Mouse (Mus musculus) neural tube, embryonic 13.5 days (tissue): ENCODE results near the gene Galc. TPM values are rescaled to one million over a fixed set of nuclear protein-coding genes. Genes with fewer than 3 reads are reported as not detected.

Experiments
- ATAC-seq: fragments of 200-750 bp; cut with Nextera tagmentation; 2 replicates; pipeline ENCODE4 v1.8.0; 2017; ENCODE audit warnings: low read depth, mild to moderate bottlenecking, moderate TSS enrichment, moderate library complexity
- H3K27ac ChIP-seq: fragments of 300-500 bp; sonication (generic); replicated peaks from 2 replicates; pipeline ENCODE4 v1.5.1; 2015; ENCODE audit warnings: moderate library complexity, mild to moderate bottlenecking, inconsistent platforms
- H3K27me3 ChIP-seq: fragments of 300-500 bp; sonication (generic); 2 replicates; pipeline ENCODE4 v1.6.1; 2015; ENCODE audit warnings: mild to moderate bottlenecking, inconsistent platforms
- H3K36me3 ChIP-seq: fragments of 300-500 bp; sonication (generic); 2 replicates; pipeline ENCODE4 v1.6.1; 2015; ENCODE audit warnings: mild to moderate bottlenecking, inconsistent platforms
- H3K4me1 ChIP-seq: fragments of 300-500 bp; sonication (generic); replicated peaks from 2 replicates; pipeline ENCODE4 v1.6.1; 2015; ENCODE audit warnings: inconsistent platforms
- H3K4me2 ChIP-seq: fragments of 300-500 bp; sonication (generic); 2 replicates; pipeline ENCODE4 v1.6.1; 2015; ENCODE audit warnings: inconsistent platforms, mild to moderate bottlenecking, moderate library complexity
- H3K4me3 ChIP-seq: fragments of 300-500 bp; sonication (generic); 2 replicates; pipeline ENCODE4 v1.5.1; 2015; ENCODE audit warnings: mild to moderate bottlenecking, inconsistent platforms
- H3K9ac ChIP-seq: fragments of 300-500 bp; sonication (generic); 2 replicates; pipeline ENCODE4 v1.6.1; 2015; ENCODE audit warnings: moderate library complexity, mild to moderate bottlenecking, inconsistent platforms
- H3K9me3 ChIP-seq: fragments of 300-500 bp; sonication (generic); 2 replicates; pipeline ENCODE4 v1.6.1; 2016; ENCODE audit warnings: inconsistent platforms
- WGBS: fragments of 180-500 bp; shearing (Covaris S2); methylation state at CpG from one replicate; pipeline ENCODE4 v1.1.7; 2015; 5-methylcytosine and 5-hydroxymethylcytosine counted together
- polyA plus RNA-seq: library from polyadenylated mRNA; unstranded; fragments of >200 nt; fragmentation: Nextera tagmentation; extraction: Ambion mirVana; gene quantifications from 2 replicates; pipeline ENCODE4 v1.2.1, GENCODE M21; 2015

Galc gene
- polyA plus RNA-seq, 1 experiment from 2014 or later: 10.9 TPM

DNA sequence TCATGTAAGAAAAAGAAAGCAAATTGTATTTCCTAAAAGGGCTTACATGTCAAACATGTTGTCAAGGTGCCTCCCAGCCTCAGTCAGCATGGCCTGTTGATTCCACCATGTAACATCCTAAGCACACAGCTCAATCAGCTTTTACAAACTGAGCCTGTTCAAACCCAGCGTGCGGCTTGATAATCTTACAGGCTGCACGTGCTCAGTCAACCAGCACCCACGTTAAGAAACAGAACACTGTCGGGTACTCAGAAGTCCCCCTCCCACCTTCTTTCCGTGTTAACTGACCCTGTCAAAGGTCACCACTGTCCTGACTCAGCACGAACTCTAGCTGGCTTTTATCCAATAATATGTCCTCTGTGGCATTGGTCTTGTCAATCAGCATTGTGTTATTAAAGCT, 13.2 kb upstream of the Galc start:
- 73% methylated on average over 7 of the region's 7 CpGs for WGBS

DNA sequence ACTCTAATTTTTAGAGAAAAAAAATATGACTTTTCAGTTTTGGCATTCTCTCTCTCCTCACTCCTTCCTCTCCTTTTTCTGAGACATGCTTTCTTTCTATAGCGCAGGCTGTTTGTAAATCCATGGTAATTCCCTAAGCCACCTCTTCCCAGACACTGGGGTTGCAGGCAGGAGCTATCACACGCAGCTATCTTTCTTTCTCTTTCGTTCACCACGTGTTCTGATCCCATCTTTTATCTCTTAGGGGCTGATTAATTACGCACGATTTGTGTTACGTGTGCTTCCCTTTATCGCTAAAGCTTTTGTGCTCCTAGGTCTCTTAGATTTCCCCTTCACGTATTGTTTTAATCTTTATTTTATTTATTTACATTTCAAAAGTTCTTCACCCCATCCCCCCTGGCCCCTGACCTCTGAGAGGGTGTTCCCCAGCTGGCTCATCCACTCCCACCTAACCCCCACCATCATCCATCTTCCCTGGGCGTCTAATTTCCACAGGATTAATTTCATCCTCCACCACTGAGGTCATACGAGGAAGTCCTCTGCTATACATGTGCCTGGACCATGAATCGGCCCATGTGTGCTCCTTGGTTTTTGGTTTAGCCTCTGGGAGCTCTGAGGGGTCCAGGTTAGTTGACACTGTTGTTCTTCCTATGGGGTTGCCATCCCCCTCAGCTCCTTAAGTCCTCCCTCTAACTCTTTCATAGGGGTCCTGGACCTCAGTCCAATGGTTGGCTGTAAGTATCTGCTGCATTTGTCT, 11.7 kb upstream of the Galc start:
- Histone ChIP-seq H3K9ac (no peak overlapping the region), H3K27me3 (no peaks in the 10 kb centered on the region), H3K27ac (no peak overlapping the region), H3K9me3 (no peaks in the 10 kb centered on the region), H3K36me3 (no peaks in the 10 kb centered on the region), H3K4me1 (no peaks in the 10 kb centered on the region; the same call in none of the 2 replicates), H3K4me2 (no peak overlapping the region), H3K4me3 (no peak overlapping the region)
- no peak for ATAC-seq
- 51% methylated on average over 12 of the region's 12 CpGs for WGBS

More for the DNA sequence above, 13.2 kb upstream of the Galc start:
- Histone ChIP-seq H3K4me1 (no peaks in the 10 kb centered on the region; the same call in none of the 2 replicates), H3K4me2 (no peak overlapping the region), H3K36me3 (no peaks in the 10 kb centered on the region), H3K9me3 (no peaks in the 10 kb centered on the region), H3K27ac (no peak overlapping the region), H3K27me3 (no peaks in the 10 kb centered on the region), H3K9ac (no peak overlapping the region), H3K4me3 (no peak overlapping the region)
- no peak for ATAC-seq

DNA sequence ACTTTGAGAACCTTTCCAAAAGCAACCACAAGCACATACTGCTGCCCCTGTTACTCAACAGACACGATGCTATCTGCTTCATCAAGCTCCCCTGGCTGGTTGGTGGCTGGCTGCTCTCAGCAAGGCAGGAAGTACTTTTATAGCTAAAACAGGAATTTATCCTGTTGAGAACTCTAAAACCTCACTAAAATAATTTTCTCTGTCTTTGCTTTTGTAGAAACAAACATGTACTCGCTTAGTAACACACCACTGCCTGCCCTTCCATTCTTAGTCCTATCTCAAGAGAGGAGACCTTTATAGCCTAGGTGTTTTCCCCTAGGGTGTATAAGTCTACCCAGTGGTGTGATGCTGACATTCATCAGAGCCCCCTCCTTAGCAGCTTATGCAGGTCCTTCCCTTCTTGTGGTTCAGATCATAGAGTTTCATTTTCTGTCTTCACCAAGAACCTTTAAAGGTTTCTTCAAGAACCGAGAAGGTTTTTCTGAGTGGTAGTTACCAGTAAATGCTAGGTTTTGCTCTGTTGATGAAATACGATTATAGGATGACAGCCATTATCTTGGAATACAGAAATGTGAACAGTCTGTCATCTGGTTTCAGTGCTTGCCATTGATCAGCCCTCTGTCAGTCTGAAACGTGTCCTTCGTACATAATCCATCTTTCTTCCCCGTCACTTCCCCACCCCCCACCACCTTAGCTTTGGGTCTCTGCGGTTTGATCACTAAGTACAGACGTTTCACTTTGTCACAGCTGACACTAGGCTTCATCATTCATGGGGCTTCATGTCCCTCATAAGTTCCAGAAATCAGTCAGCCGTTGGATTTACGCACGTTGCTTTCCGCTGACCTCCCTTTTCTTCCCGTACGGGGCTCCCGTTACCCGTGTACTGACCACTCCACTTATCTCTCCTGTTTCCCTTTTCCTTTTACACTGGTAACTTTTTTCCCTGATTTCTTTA, 10.8 kb upstream of the Galc start:
- no peak overlapping the region for H3K9ac ChIP-seq
- H3K36me3 ChIP-seq: no peaks in the 10 kb centered on the region
- H3K4me1 ChIP-seq: no peaks in the 10 kb centered on the region; the same call in none of the 2 replicates
- WGBS: 69% methylated on average over 17 of the region's 17 CpGs
- no peak overlapping the region for H3K4me3 ChIP-seq
- no peak overlapping the region; the same call in 1 of the 2 replicates for H3K4me2 ChIP-seq
- H3K27me3 ChIP-seq: no peaks in the 10 kb centered on the region
- no peak overlapping the region for H3K27ac ChIP-seq
- H3K9me3 ChIP-seq: no peaks in the 10 kb centered on the region
- ATAC-seq: no peak

DNA sequence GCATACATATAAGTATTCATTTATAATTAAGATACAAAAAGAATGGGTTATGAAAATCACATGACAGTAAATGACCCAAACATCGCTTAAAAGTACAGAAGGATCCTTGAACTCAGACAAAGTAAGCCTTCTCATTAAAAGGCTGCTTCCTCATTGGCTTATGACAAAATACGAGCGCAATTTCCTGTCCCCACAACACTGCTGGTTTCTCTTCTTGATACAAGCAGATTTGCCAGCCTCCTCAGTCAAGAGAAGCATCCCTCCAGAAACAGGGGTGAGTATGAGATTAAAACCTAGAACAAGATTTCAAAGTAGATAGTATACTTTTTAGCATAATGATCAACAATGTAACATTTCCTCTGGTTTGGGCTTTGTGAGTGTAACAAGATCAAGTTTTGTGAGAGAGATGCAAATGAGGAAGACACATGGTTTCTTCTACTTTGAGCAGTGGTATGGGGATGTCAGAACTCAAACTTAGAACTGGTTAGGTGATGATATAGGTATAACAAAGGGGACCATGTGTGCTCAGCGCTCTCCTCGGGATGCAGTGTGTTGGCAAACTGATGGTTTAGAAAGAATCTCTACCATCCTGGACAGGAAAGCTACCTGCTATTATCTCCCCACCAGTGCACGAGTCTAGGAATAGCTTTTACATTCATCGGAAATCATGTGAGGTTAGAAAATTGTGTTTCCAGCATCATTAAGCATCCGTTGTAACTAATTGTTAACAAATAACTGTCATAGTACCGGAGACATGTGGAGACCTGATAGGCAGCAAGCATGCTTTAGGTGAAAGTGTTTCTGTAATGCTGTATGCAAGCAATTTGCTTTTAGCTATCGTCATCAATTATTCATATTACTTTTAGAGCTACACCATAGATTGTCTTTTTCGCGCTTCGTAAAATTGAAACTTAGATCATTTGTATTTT, 9.4 kb upstream of the Galc start, which contains the start of gene Gpr65:
Gene Gpr65, plus strand, starts transcription at position 195 of the 929 bp plus-strand sequence.
- H3K9me3 ChIP-seq: no peaks in the 10 kb centered on the region
- H3K27ac ChIP-seq: no peak within 1 kb of the TSS
- H3K27me3 ChIP-seq: no peaks in the 10 kb centered on the region
- no peaks in the 10 kb centered on the region for H3K36me3 ChIP-seq
- H3K4me3 ChIP-seq: no peak within 1 kb of the TSS
- 85% methylated on average over 13 of the region's 13 CpGs for WGBS
- no peaks in the 10 kb centered on the region; the same call in none of the 2 replicates for H3K4me1 ChIP-seq
- H3K9ac ChIP-seq: no peak within 1 kb of the TSS
- no peak for ATAC-seq
- H3K4me2 ChIP-seq: no peak within 1 kb of the TSS

DNA sequence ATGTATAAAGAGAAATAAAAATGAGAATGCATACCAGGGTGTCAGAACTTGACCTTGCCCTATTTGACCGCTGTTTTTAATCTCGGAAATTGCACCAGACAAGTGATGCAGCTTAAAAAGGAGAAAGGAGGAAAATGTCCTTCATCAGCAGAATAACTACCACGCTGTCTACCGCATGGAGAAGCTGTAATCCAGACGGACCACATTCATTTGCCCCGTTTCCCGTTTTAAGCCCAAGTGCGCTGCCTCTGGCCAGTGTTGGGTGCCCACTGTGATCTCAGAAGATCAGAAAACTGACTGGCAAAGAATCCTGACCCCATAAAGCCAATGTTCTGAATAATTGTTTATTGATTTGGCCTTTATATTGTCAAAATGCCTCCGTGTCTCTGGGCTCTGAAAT, 6.4 kb upstream of the Galc start:
- ATAC-seq: no peak
- Histone ChIP-seq H3K36me3 (no peaks in the 10 kb centered on the region), H3K9ac (no peak overlapping the region), H3K27me3 (no peaks in the 10 kb centered on the region), H3K4me2 (no peak overlapping the region), H3K4me3 (no peak overlapping the region), H3K9me3 (no peaks in the 10 kb centered on the region), H3K27ac (no peak overlapping the region), H3K4me1 (no peaks in the 10 kb centered on the region; the same call in none of the 2 replicates)
- 84% methylated on average over 9 of the region's 9 CpGs for WGBS

DNA sequence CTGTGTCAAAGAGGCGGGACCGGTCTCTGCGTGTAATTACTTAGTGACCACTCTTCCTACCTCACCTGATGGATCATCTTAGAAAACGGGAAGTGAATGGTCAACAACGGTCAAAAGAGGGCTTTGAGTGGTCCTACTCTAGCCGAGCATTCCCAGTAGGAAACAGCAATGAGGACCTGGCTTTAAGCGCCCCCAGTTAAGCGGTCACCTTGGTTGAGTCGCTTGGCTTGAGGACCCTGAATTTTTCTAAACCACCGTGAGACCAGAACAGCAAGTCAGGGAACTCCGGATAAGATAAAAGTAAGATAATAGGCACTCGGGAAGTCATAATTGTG, 226 bp upstream of the Galc start:
- Histone ChIP-seq H3K9ac (peak overlapping the region; percentile 91), H3K36me3 (no peaks in the 10 kb centered on the region), H3K9me3 (no peaks in the 10 kb centered on the region), H3K4me3 (peak overlapping the region; percentile 71), H3K27ac (peak overlapping the region; percentile 98; the same call in 1 of the 2 replicates), H3K4me2 (peak overlapping the region; percentile 57), H3K4me1 (peaks cover 9% of the 10 kb centered on the region; the same call in 1 of the 2 replicates), H3K27me3 (no peaks in the 10 kb centered on the region)
- peak; percentile 65; the same call in 1 of the 2 replicates for ATAC-seq
- WGBS: 6% methylated on average over 12 of the region's 12 CpGs

DNA sequence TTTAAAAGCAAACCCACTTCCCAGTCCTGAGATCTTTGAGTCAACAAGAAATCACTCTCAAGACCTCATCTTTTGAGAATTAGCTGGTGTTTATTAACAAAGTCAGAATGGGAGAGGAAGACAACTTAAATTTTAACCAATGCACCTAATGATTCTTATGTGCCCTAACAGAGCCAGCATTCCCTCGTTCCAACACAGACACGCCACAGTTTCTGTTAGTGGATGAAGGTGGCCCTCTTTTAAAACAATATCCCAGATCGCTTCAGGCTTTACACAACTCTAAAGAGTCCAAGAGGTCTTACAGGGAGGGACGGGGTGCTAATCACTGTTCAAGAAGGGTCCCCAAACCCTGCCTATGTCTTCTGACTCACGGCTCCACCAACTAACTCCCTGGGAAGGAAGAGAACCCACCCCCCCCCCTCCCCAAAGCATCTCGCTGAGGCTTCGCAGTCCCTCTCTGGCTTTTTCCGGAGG, 851 bp downstream of the Galc start:
- Histone ChIP-seq H3K36me3 (0 out of 2 replicates have a peak, but pooled peaks cover 4% of the 10 kb centered on the region), H3K27me3 (no peaks in the 10 kb centered on the region), H3K9me3 (no peaks in the 10 kb centered on the region), H3K27ac (peak overlapping the region; percentile 98), H3K4me3 (peak overlapping the region; percentile 71), H3K4me1 (peaks cover 9% of the 10 kb centered on the region; the same call in 1 of the 2 replicates), H3K9ac (peak overlapping the region; percentile 91), H3K4me2 (peak overlapping the region; percentile 57)
- no peak for ATAC-seq
- 0% methylated on average over 8 of the region's 8 CpGs for WGBS

DNA sequence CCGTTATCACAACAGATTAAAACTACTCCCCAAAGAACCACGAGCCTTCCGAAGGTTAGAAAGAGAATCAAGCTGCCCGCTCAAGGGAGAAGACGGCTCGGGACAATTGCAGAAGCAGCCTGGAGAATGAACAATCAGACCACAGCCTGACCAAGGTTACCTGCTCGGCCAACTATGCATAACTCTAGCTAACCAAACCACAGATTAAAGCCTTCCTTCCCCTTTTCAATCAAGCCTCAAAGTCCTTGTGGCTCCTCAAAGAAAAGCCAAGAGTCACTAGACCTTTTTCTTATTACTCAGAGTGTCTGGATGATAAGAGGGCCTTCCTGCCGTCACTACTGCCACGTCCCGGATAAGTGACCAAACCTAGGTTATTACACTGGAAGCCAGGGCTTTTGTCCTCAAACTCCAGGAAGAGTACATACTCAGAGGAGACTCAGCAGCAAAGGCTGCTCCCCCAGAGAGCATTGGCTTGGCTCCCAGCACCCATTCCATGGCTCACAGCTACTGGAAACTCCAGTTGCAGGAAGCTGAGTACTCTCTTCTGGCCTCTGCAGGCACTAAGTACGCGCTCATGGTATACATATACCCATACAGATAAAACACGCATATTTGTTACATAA, 3.8 kb downstream of the Galc start:
- WGBS: 90% methylated on average over 13 of the region's 13 CpGs
- H3K9ac ChIP-seq: no peak overlapping the region

DNA sequence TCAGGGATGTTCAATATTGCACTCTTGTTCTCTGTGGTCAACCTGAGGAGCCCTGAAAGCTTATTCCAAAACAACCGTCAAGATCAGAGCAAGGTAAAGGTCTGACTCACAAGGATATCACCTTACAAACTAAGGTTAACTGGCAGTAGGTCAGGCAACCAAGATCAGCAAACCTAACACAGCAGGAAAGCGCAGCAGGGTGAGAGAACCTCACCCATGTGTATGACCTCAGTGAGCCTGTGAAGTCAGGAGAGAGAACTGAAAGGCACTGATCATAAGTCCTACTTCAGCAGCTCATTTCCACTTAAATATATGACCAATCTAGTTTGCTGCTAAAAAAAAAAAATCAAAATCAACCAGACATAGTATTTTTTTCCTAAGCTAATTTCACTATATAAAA, 6.8 kb downstream of the Galc start:
- WGBS: 90% methylated on average over 2 of the region's 2 CpGs
- no peak overlapping the region for H3K27ac ChIP-seq
- H3K36me3 ChIP-seq: peaks cover 13% of the 10 kb centered on the region
- H3K27me3 ChIP-seq: no peaks in the 10 kb centered on the region
- H3K4me1 ChIP-seq: peaks cover 3% of the 10 kb centered on the region; the same call in 1 of the 2 replicates
- H3K9ac ChIP-seq: no peak overlapping the region
- no peaks in the 10 kb centered on the region for H3K9me3 ChIP-seq
- no peak overlapping the region for H3K4me3 ChIP-seq
- H3K4me2 ChIP-seq: no peak overlapping the region
- no peak for ATAC-seq

More for the DNA sequence above, 3.8 kb downstream of the Galc start:
- ATAC-seq: no peak
- Histone ChIP-seq H3K9me3 (no peaks in the 10 kb centered on the region), H3K4me3 (no peak overlapping the region), H3K4me1 (peaks cover 9% of the 10 kb centered on the region; the same call in 1 of the 2 replicates), H3K27me3 (no peaks in the 10 kb centered on the region), H3K27ac (no peak overlapping the region), H3K4me2 (no peak overlapping the region), H3K36me3 (0 out of 2 replicates have a peak, but pooled peaks cover 7% of the 10 kb centered on the region)

DNA sequence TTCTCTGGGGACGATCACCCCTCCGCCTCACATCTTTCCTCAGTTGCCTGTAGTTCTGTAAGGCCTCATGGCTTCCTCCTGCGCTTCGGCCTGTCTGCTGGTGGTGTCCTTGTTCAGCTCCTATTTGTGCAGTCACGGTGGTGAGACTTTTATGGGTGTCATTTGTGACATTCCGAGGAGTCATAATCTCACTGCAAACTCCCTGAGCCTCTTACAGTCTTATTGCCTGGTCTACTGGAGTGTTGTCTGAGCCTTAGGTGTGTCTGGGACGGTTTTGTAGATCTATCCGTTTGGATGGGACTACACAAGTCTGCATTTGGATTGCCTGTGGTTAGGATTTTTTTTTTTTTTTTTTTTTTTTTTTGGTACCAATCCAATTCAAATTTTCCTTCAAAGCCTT, 8.9 kb downstream of the Galc start:
- H3K9ac ChIP-seq: no peak overlapping the region
- WGBS: 59% methylated on average over 8 of the region's 8 CpGs
- no peaks in the 10 kb centered on the region for H3K4me1 ChIP-seq
- no peak for ATAC-seq
- H3K36me3 ChIP-seq: peaks cover 16% of the 10 kb centered on the region
- no peaks in the 10 kb centered on the region for H3K9me3 ChIP-seq
- no peak overlapping the region for H3K27ac ChIP-seq
- H3K4me3 ChIP-seq: no peak overlapping the region
- H3K27me3 ChIP-seq: no peaks in the 10 kb centered on the region
- no peak overlapping the region for H3K4me2 ChIP-seq

DNA sequence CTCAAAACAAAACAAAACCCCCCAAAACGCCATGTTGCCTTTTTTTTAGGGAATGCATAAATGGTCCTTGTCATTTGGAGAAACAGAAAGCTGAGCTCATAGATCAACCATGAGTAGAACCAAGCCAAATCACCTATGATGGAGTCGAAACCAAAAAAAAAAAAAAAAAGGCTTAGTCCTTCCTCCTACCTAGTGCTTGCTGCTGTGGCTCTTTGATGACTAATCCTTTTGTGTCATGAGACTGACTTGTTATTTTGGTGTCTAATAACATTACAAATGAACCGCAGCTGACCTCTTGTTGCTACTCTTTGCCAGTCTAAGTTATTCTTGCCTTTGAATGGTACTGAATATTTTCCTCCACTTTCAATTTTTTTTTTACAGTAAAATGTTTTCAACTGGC, 9.6 kb downstream of the Galc start:
- Histone ChIP-seq H3K27ac (no peak overlapping the region), H3K36me3 (peaks cover 17% of the 10 kb centered on the region), H3K9ac (no peak overlapping the region), H3K4me1 (no peaks in the 10 kb centered on the region), H3K4me2 (no peak overlapping the region), H3K4me3 (no peak overlapping the region), H3K27me3 (no peaks in the 10 kb centered on the region), H3K9me3 (no peaks in the 10 kb centered on the region)
- no peak for ATAC-seq
- 76% methylated on average over 3 of the region's 3 CpGs for WGBS
